ENCODE assay signal across 8 mouse cellular contexts in genomic region chr7:27473156-27473834, GRCm38 (mm10). TPM values are rescaled to one million over a fixed set of nuclear protein-coding genes. Genes with fewer than 3 reads are reported as not detected.
A peak's percentile ranks its signal among the peaks of the same experiment; 100 is the strongest.
DNase-seq lines count a peak whose midpoint lies in the region; ATAC-seq and TF ChIP-seq lines count a peak whose summit lies in the region.

TSS of gene Sertad3 (plus strand) at chr7:27473768.

- TF ChIP-seq RAD21 in MEL (IDR thresholded peaks at IDR 0.05; ENCODE audit: low read depth, low read length), result no peak

- H3K27ac ChIP-seq in MEL (ENCODE audit: control insufficient read depth, low read depth, low read length), result peak within 1 kb of the TSS; percentile 67
- peak within 1 kb of the TSS; percentile 85 for H3K27ac ChIP-seq in cerebellum, adult 2 months (ENCODE audit: insufficient read depth, low read length)
- H3K27ac ChIP-seq in forebrain, postnatal 0 days (ENCODE audit: low read depth, low read length), result peak within 1 kb of the TSS; percentile 78
- peak within 1 kb of the TSS; percentile 92 for H3K27ac ChIP-seq in lung, embryonic 16.5 days (ENCODE audit: low read length)

- H3K4me3 ChIP-seq in MEL (ENCODE audit: control insufficient read depth in 1 of 2, insufficient read depth in 1 of 2, low read depth in 2 of 2, low read length in 2 of 2), result peak within 1 kb of the TSS; percentile 75 to 97
- H3K4me3 ChIP-seq in cerebellum, adult 2 months (replicated peaks; ENCODE audit: insufficient read depth, low read depth, low read length), result peak within 1 kb of the TSS; percentile 96
- H3K4me3 ChIP-seq in forebrain, postnatal 0 days (ENCODE audit: low read depth, low read length), result peak within 1 kb of the TSS; percentile 61
- peak within 1 kb of the TSS; percentile 62 for H3K4me3 ChIP-seq in lung, embryonic 16.5 days (ENCODE audit: low read length)

- ATAC-seq in forebrain, postnatal 0 days, result peak; percentile 85
- ATAC-seq in hematopoietic stem cell, adult 5-6 weeks (replicated peaks in 1 of 2; ENCODE audit: insufficient read depth in 1 of 2, low FRiP score in 2 of 2, low TSS enrichment in 1 of 2, low read depth in 1 of 2, poor library complexity in 2 of 2, severe bottlenecking in 2 of 2), result peak; percentile 77 to 80
- ATAC-seq in lung, embryonic 16.5 days (ENCODE audit: low read depth), result peak; percentile 93

- peaks cover 0 to 10% of the 10 kb centered on the region in 2 experiments; a peak in 2 of 4 replicates for H3K36me3 ChIP-seq in MEL (ENCODE audit: control insufficient read depth in 1 of 2, insufficient read depth in 2 of 2, low read length in 2 of 2)
- H3K36me3 ChIP-seq in forebrain, postnatal 0 days (ENCODE audit: insufficient read depth), result peaks cover 6% of the 10 kb centered on the region; the same call in 1 of the 2 replicates
- peaks cover 8% of the 10 kb centered on the region; the same call in 1 of the 2 replicates for H3K36me3 ChIP-seq in lung, embryonic 16.5 days (ENCODE audit: control insufficient read depth, insufficient read depth, low read length)

- peaks cover 2 to 10% of the 10 kb centered on the region in 2 experiments; a peak in 3 of 4 replicates for H3K4me1 ChIP-seq in MEL (ENCODE audit: control insufficient read depth in 1 of 2, insufficient read depth in 2 of 2, low read length in 2 of 2)
- no peaks in the 10 kb centered on the region; the same call in 1 of the 2 replicates for H3K4me1 ChIP-seq in cerebellum, adult 2 months (ENCODE audit: control insufficient read depth, insufficient read depth, low read length)
- 0 out of 2 replicates have a peak, but pooled peaks cover 6% of the 10 kb centered on the region for H3K4me1 ChIP-seq in forebrain, postnatal 0 days (ENCODE audit: insufficient read depth)
- H3K4me1 ChIP-seq in lung, embryonic 16.5 days (replicated peaks; ENCODE audit: control insufficient read depth, insufficient read depth, low read length), result peaks cover 14% of the 10 kb centered on the region

- H3K79me2 ChIP-seq in MEL (ENCODE audit: control insufficient read depth, insufficient read depth, low read length, poor library complexity), result no peaks in the 10 kb centered on the region; the same call in 1 of the 2 replicates

- peak within 1 kb of the TSS; percentile 66 for H3K9ac ChIP-seq in MEL (ENCODE audit: control insufficient read depth, low read depth, low read length, poor library complexity, severe bottlenecking)
- peak within 1 kb of the TSS; percentile 40 for H3K9ac ChIP-seq in forebrain, postnatal 0 days
- peak within 1 kb of the TSS; percentile 65 for H3K9ac ChIP-seq in lung, embryonic 16.5 days (ENCODE audit: low read length)

- no peaks in the 10 kb centered on the region for H3K9me3 ChIP-seq in MEL (replicated peaks; ENCODE audit: insufficient read depth, low read length)
- H3K9me3 ChIP-seq in forebrain, postnatal 0 days (ENCODE audit: low read length), result no peaks in the 10 kb centered on the region
- no peaks in the 10 kb centered on the region for H3K9me3 ChIP-seq in lung, embryonic 16.5 days (ENCODE audit: control insufficient read depth, low read length)

- H3K27me3 ChIP-seq in MEL (ENCODE audit: control insufficient read depth in 1 of 2, insufficient read depth in 2 of 2, low read length in 2 of 2), result no peaks in the 10 kb centered on the region
- no peaks in the 10 kb centered on the region for H3K27me3 ChIP-seq in cerebellum, adult 2 months (ENCODE audit: control insufficient read depth, insufficient read depth, low read length)
- no peaks in the 10 kb centered on the region for H3K27me3 ChIP-seq in forebrain, postnatal 0 days (ENCODE audit: insufficient read depth, low read length)
- no peaks in the 10 kb centered on the region for H3K27me3 ChIP-seq in lung, embryonic 16.5 days (ENCODE audit: control insufficient read depth, insufficient read depth, low read depth, low read length)

- TF ChIP-seq CTCF in MEL (IDR thresholded peaks at IDR 0.05 in 2 of 3, conservative IDR thresholded peaks at IDR 0.05 in 1 of 3; ENCODE audit: control insufficient read depth in 1 of 3, insufficient read depth in 1 of 3, low read depth in 2 of 3, low read length in 3 of 3, poor library complexity in 1 of 3, severe bottlenecking in 1 of 3), result no peak
- no peak for TF ChIP-seq CTCF in cerebellum, adult 2 months (IDR thresholded peaks at IDR 0.05; ENCODE audit: borderline replicate concordance, insufficient read depth, low read depth, low read length)
- TF ChIP-seq CTCF in forebrain, postnatal 0 days (IDR thresholded peaks at IDR 0.05; ENCODE audit: low read depth), result no peak

- TF ChIP-seq EP300 in MEL (IDR thresholded peaks at IDR 0.05; ENCODE audit: low read depth in 1 of 2, low read length in 2 of 2), result peak in 1 of 2 experiments; percentile 20; a peak in 1 of 4 replicates

- under 1% methylated on average over 36 of the region's 36 CpGs for WGBS in cerebellum, adult 2 months
- 1% methylated on average over 36 of the region's 36 CpGs for WGBS in forebrain, postnatal 0 days
- WGBS in lung, embryonic 16.5 days, result 0% methylated on average over 36 of the region's 36 CpGs

- peak in 1 of 2 experiments; percentile 54; a peak in 2 of 4 replicates for TF ChIP-seq POLR2A in MEL (IDR thresholded peaks at IDR 0.05; ENCODE audit: control insufficient read depth in 1 of 2, insufficient read depth in 1 of 2, low read depth in 1 of 2, low read length in 2 of 2, poor library complexity in 1 of 2)
- TF ChIP-seq POLR2A in cerebellum, adult 2 months (IDR thresholded peaks at IDR 0.05; ENCODE audit: borderline replicate concordance, insufficient read depth, low read length), result peak; percentile 50; the same call in 1 of the 2 replicates

- peak within 1 kb of the TSS; percentile 95 for H3K4me2 ChIP-seq in forebrain, postnatal 0 days (ENCODE audit: low read depth)
- peak within 1 kb of the TSS; percentile 57 for H3K4me2 ChIP-seq in lung, embryonic 16.5 days (ENCODE audit: low read depth, low read length)

- DNase-seq in MEL (ENCODE audit: low read depth, low spot score), result peak; percentile 99
- peak; percentile 99 to 100 for DNase-seq in cerebellum, adult 2 months
- DNase-seq in forebrain, postnatal 0 days, result peak; percentile 95
- DNase-seq in layer of hippocampus, adult 9-10 months (ENCODE audit: low spot score), result peak; percentile 96
- DNase-seq in ovary, postnatal 10 days (ENCODE audit: low spot score), result peak; percentile 100
- DNase-seq in thymus, postnatal 10 days (ENCODE audit: low spot score in 2 of 2), result peak; percentile 98

TF ChIP-seq in MEL, 35 proteins besides CTCF, POLR2A, EP300 and RAD21:
- TF ChIP-seq ZMIZ1 (IDR thresholded peaks at IDR 0.05; ENCODE audit: low read depth, low read length) (peak; percentile 62), TAL1 (IDR thresholded peaks at IDR 0.05; ENCODE audit: low read length) (no peak), E2F4 (IDR thresholded peaks at IDR 0.05; ENCODE audit: borderline replicate concordance, low read depth, low read length) (peak; percentile 35; the same call in 1 of the 2 replicates), HCFC1 (IDR thresholded peaks at IDR 0.05; ENCODE audit: low read depth, low read length) (peak; percentile 67), TCF12 (IDR thresholded peaks at IDR 0.05; ENCODE audit: low read depth, low read length) (peak; percentile 55), CHD1 (IDR thresholded peaks at IDR 0.05; ENCODE audit: low read depth, low read length) (0 out of 2 replicates have a peak, but pooled peaks have one; percentile 1), TBP (IDR thresholded peaks at IDR 0.05; ENCODE audit: low read depth, low read length) (peak; percentile 70), ZNF384 (IDR thresholded peaks at IDR 0.05; ENCODE audit: low read depth, low read length) (no peak), MXI1 (IDR thresholded peaks at IDR 0.05; ENCODE audit: low read depth, low read length) (no peak), MAX (IDR thresholded peaks at IDR 0.05; ENCODE audit: low read length) (no peak), ELF1 (IDR thresholded peaks at IDR 0.05; ENCODE audit: low read depth, low read length) (0 out of 2 replicates have a peak, but pooled peaks have one; percentile 32), POLR2AphosphoS2 (IDR thresholded peaks at IDR 0.05; ENCODE audit: low read length) (no peak), NRF1 (IDR thresholded peaks at IDR 0.05; ENCODE audit: insufficient read depth, low read depth, low read length, poor library complexity, severe bottlenecking) (0 out of 2 replicates have a peak, but pooled peaks have one; percentile 4), MAFK (IDR thresholded peaks at IDR 0.05; ENCODE audit: borderline replicate concordance, low read depth, low read length) (no peak), GABPA (IDR thresholded peaks at IDR 0.05; ENCODE audit: low read depth, low read length) (no peak), USF1 (IDR thresholded peaks at IDR 0.05; ENCODE audit: low read depth, low read length) (peak; percentile 7; the same call in 1 of the 2 replicates), MAZ (IDR thresholded peaks at IDR 0.05; ENCODE audit: low read depth, low read length) (peak; percentile 63; the same call in 1 of the 2 replicates), MEF2A (IDR thresholded peaks at IDR 0.05; ENCODE audit: extremely low read depth, insufficient replicate concordance, low read depth, low read length, poor library complexity, severe bottlenecking) (peak; percentile 10; the same call in 1 of the 2 replicates), CHD2 (IDR thresholded peaks at IDR 0.05; ENCODE audit: low read length) (peak; percentile 52), MYC (IDR thresholded peaks at IDR 0.05; ENCODE audit: low read depth, low read length) (0 out of 2 replicates have a peak, but pooled peaks have one; percentile 27), GATA1 (IDR thresholded peaks at IDR 0.05; ENCODE audit: low read depth, low read length) (no peak), NELFE (IDR thresholded peaks at IDR 0.05; ENCODE audit: low read depth, low read length) (peak; percentile 53; the same call in 1 of the 2 replicates), ETS1 (IDR thresholded peaks at IDR 0.05; ENCODE audit: low read depth, low read length) (peak; percentile 24; the same call in 1 of the 2 replicates)

RNA-seq across cellular contexts. Expression of gene Sertad3, which starts in this region (rescaled TPM):
- 2.0 and 2.4 TPM in 2 replicates for total RNA-seq in MEL (2012; rRNA removed)
- polyA plus RNA-seq in MEL (2012; ENCODE audit: insufficient read depth in 1 of 2, insufficient read length in 2 of 2, low read depth in 1 of 2, low replicate concordance in 2 of 2, missing spikeins in 1 of 2), result 1 to 10 TPM in 1 of 2 experiments, not detected in 1; 6.7 TPM
- polyA plus RNA-seq in cerebellum, adult 2 months (2012; rRNA removed), result 8.1 and 8.9 TPM in 2 replicates
- total RNA-seq in forebrain, postnatal 0 days (2014; rRNA removed), result 1.8 and 5.5 TPM in 2 replicates
- 4.3 and 4.9 TPM in 2 replicates for polyA plus RNA-seq in forebrain, postnatal 0 days (2015; fragmentation: Nextera tagmentation; extraction: Ambion mirVana)
- total RNA-seq in hematopoietic stem cell, adult 5-6 weeks (2017), result 9.7 and 16.8 TPM in 2 replicates
- polyA plus RNA-seq in lung, embryonic 16.5 days (2015; fragmentation: Nextera tagmentation; extraction: Ambion mirVana), result 28.4 and 30.7 TPM in 2 replicates

Comparison
In these comparisons a context has a peak if more than half of its experiments do, and no peak if none do; other contexts are left out.
1. Peak in every context shown above with its lines: DNase-seq, ATAC-seq, H3K4me3 ChIP-seq and H3K27ac ChIP-seq.